Mouse (Mus musculus): ENCODE results near the gene Sptlc2.

DNA sequence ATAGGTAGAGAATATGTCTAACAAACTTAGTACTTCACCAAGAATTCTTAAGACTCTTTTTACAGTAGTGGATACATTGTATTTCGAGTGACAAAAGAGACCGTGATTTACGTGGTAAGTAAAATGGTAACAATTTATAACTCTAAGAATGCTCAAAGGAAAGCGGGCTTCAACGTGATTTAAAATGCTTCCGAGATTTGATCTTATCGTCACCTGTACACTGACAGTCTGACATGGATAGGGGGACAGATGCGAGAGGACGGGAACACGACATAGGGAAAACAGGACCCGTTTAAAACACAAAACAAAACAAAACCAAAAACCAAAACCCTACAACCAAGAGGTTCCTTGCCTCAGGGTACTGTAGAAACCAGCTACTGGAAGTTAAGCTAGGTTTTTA, 122.7 kb downstream of the Sptlc2 start:
- TF ChIP-seq POLR2A (IDR thresholded peaks at IDR 0.05; ENCODE audit: low read depth, low read length) (no peak), CTCF (conservative IDR thresholded peaks at IDR 0.05; ENCODE audit: insufficient read depth, insufficient read length, low read depth, low read length) (no peak)

Data from kidney, adult 2 months (tissue).